Mouse (Mus musculus): ENCODE data around the gene Tshz3. TPM values are rescaled to one million over a fixed set of nuclear protein-coding genes. Genes with fewer than 3 reads are reported as not detected.

The Tshz3 gene
- total and polyA plus RNA-seq, 2 experiments from 2014 or later = 6.7 to 11.1 TPM

DNA sequence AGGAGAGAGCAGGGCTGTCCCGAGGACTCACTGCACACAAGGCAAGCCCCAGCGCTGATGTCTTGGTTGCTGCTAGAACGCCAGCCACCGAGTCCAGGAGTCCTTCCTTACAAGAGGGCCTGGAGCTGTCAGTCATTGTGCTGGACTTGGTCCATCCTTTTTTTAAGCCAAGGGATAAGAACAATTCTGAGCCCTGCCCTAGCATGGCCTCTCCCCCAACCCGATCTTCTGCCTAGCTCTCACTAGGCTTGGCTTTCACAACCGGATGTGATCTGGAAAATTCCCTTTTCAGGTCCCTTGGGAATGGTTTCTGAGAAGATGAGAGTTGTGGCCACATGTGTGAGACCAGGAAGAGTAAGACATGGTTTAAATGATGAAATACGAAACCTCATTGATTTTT lies 34.5 kb upstream of the Tshz3 start:
- Histone ChIP-seq H3K4me1 (ENCODE audit: insufficient read depth, low read length) (no peaks in the 10 kb centered on the region), H3K4me2 (ENCODE audit: low read depth, low read length, poor library complexity, severe bottlenecking) (no peak overlapping the region), H3K36me3 (ENCODE audit: insufficient read depth, low read length) (no peaks in the 10 kb centered on the region), H3K27me3 (ENCODE audit: insufficient read depth, low read length) (no peaks in the 10 kb centered on the region), H3K9ac (replicated peaks; ENCODE audit: low read length, poor library complexity, severe bottlenecking) (no peak overlapping the region), H3K9me3 (ENCODE audit: low read length) (no peaks in the 10 kb centered on the region), H3K27ac (ENCODE audit: low read depth, low read length) (no peak overlapping the region), H3K4me3 (ENCODE audit: low read depth, low read length) (no peak overlapping the region)
- WGBS = 83% methylated on average over 7 of the region's 7 CpGs
- no peak for TF ChIP-seq CTCF (IDR thresholded peaks at IDR 0.05)
- no peak for ATAC-seq (ENCODE audit: low FRiP score)
- DNase-seq (ENCODE audit: low spot score) = no peak

GRCm38 (mm10) chr7:36667767-36668166 lies 30.2 kb upstream of the Tshz3 start:
- Histone ChIP-seq H3K9ac (replicated peaks; ENCODE audit: low read length, poor library complexity, severe bottlenecking) (no peak overlapping the region), H3K27ac (ENCODE audit: low read depth, low read length) (no peak overlapping the region), H3K4me2 (ENCODE audit: low read depth, low read length, poor library complexity, severe bottlenecking) (no peak overlapping the region), H3K4me1 (ENCODE audit: insufficient read depth, low read length) (no peaks in the 10 kb centered on the region), H3K27me3 (ENCODE audit: insufficient read depth, low read length) (no peaks in the 10 kb centered on the region), H3K36me3 (ENCODE audit: insufficient read depth, low read length) (no peaks in the 10 kb centered on the region), H3K9me3 (ENCODE audit: low read length) (no peaks in the 10 kb centered on the region), H3K4me3 (ENCODE audit: low read depth, low read length) (no peak overlapping the region)
- TF ChIP-seq CTCF (IDR thresholded peaks at IDR 0.05) = no peak
- WGBS = 77% methylated on average over 5 of the region's 5 CpGs
- DNase-seq (ENCODE audit: low spot score) (no peak), ATAC-seq (ENCODE audit: low FRiP score) (no peak)

DNA sequence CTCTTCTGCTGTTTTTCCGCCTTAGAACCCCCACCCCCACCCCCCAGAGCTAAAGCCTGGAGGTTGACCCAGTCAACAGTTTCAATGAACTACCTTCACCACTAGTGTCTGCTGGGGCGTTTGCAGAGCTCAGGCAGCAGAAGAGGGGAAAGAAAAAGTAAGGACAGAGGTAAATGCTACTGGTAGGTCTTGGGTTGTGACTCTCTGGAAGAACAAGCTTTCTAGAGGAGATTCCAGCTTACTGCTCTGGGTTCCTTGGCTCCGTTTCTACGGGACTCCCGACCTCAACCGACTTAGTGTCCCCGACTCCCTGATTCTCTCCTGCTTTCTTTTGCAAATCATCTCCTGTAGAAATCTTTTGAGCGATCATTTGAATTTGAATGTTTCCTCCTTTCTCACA lies 19.9 kb upstream of the Tshz3 start:
- peaks cover 10% of the 10 kb centered on the region for H3K27me3 ChIP-seq (ENCODE audit: insufficient read depth, low read length)
- no peaks in the 10 kb centered on the region for H3K9me3 ChIP-seq (ENCODE audit: low read length)
- no peak overlapping the region for H3K4me3 ChIP-seq (ENCODE audit: low read depth, low read length)
- DNase-seq (ENCODE audit: low spot score) = no peak
- H3K36me3 ChIP-seq (ENCODE audit: insufficient read depth, low read length) = no peaks in the 10 kb centered on the region
- no peak overlapping the region for H3K4me2 ChIP-seq (ENCODE audit: low read depth, low read length, poor library complexity, severe bottlenecking)
- no peak for ATAC-seq (ENCODE audit: low FRiP score)
- no peak overlapping the region for H3K27ac ChIP-seq (ENCODE audit: low read depth, low read length)
- WGBS = 16% methylated on average over 8 of the region's 8 CpGs
- TF ChIP-seq CTCF (IDR thresholded peaks at IDR 0.05) = no peak
- H3K9ac ChIP-seq (replicated peaks; ENCODE audit: low read length, poor library complexity, severe bottlenecking) = no peak overlapping the region
- H3K4me1 ChIP-seq (ENCODE audit: insufficient read depth, low read length) = no peaks in the 10 kb centered on the region; the same call in 1 of the 2 replicates

GRCm38 (mm10) chr7:36678510-36678909 lies 19.4 kb upstream of the Tshz3 start:
- no peak overlapping the region for H3K4me3 ChIP-seq (ENCODE audit: low read depth, low read length)
- no peak for TF ChIP-seq CTCF (IDR thresholded peaks at IDR 0.05)
- no peaks in the 10 kb centered on the region for H3K36me3 ChIP-seq (ENCODE audit: insufficient read depth, low read length)
- H3K27me3 ChIP-seq (ENCODE audit: insufficient read depth, low read length) = peaks cover 10% of the 10 kb centered on the region
- no peak for DNase-seq (ENCODE audit: low spot score)
- no peaks in the 10 kb centered on the region for H3K9me3 ChIP-seq (ENCODE audit: low read length)
- H3K27ac ChIP-seq (ENCODE audit: low read depth, low read length) = no peak overlapping the region
- 8% methylated on average over 10 of the region's 10 CpGs for WGBS
- no peak for ATAC-seq (ENCODE audit: low FRiP score)
- H3K4me2 ChIP-seq (ENCODE audit: low read depth, low read length, poor library complexity, severe bottlenecking) = no peak overlapping the region
- H3K4me1 ChIP-seq (ENCODE audit: insufficient read depth, low read length) = no peaks in the 10 kb centered on the region; the same call in 1 of the 2 replicates
- H3K9ac ChIP-seq (replicated peaks; ENCODE audit: low read length, poor library complexity, severe bottlenecking) = no peak overlapping the region

DNA sequence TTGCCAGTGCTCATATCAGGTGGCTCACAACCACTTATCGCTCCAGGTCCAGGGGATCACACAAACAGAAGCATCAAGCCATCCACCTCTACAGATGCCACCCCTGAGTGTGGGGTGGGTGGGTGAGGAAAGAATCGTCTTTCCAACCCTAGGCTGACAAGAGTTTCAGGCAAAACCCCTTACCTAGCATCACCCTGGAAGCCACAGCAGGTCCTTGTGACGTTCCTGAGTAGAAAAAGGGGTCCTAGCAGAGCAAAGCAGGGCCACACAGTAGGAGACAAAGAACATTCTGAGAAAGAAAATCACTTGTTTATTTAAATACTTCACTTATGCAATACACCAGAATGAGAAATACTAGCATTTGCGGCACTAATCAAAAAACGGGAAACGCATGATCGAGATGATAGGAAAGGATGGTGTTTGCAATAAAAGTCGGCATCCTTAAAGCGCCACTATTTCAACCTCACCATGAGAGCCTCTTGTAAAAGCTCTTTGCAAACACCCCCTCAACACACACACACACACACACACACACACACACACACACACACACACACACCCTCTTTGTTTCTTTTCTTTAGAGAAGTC lies 18.8 kb upstream of the Tshz3 start:
- DNase-seq (ENCODE audit: low spot score) (no peak), ATAC-seq (ENCODE audit: low FRiP score) (no peak)
- Histone ChIP-seq H3K9me3 (ENCODE audit: low read length) (no peaks in the 10 kb centered on the region), H3K4me2 (ENCODE audit: low read depth, low read length, poor library complexity, severe bottlenecking) (peak overlapping the region; percentile 50), H3K9ac (replicated peaks; ENCODE audit: low read length, poor library complexity, severe bottlenecking) (no peak overlapping the region), H3K36me3 (ENCODE audit: insufficient read depth, low read length) (no peaks in the 10 kb centered on the region), H3K27ac (ENCODE audit: low read depth, low read length) (no peak overlapping the region), H3K4me3 (ENCODE audit: low read depth, low read length) (peak overlapping the region; percentile 22; the same call in 1 of the 2 replicates), H3K4me1 (ENCODE audit: insufficient read depth, low read length) (no peaks in the 10 kb centered on the region; the same call in 1 of the 2 replicates), H3K27me3 (ENCODE audit: insufficient read depth, low read length) (peaks cover 10% of the 10 kb centered on the region)
- TF ChIP-seq CTCF (IDR thresholded peaks at IDR 0.05) = no peak
- 4% methylated on average over 9 of the region's 9 CpGs for WGBS

- DNase-seq (ENCODE audit: low spot score) = no peak
- no peak for ATAC-seq (ENCODE audit: low FRiP score)
- Histone ChIP-seq H3K9ac (replicated peaks; ENCODE audit: low read length, poor library complexity, severe bottlenecking) (peak overlapping the region; percentile 30; the same call in 1 of the 2 replicates), H3K4me3 (ENCODE audit: low read depth, low read length) (peak overlapping the region; percentile 22), H3K4me1 (ENCODE audit: insufficient read depth, low read length) (no peaks in the 10 kb centered on the region; the same call in 1 of the 2 replicates), H3K4me2 (ENCODE audit: low read depth, low read length, poor library complexity, severe bottlenecking) (peak overlapping the region; percentile 50), H3K9me3 (ENCODE audit: low read length) (no peaks in the 10 kb centered on the region), H3K27me3 (ENCODE audit: insufficient read depth, low read length) (peaks cover 10% of the 10 kb centered on the region), H3K36me3 (ENCODE audit: insufficient read depth, low read length) (no peaks in the 10 kb centered on the region), H3K27ac (ENCODE audit: low read depth, low read length) (no peak overlapping the region)
- 1% methylated on average over 15 of the region's 18 CpGs for WGBS
- TF ChIP-seq CTCF (IDR thresholded peaks at IDR 0.05) = no peak
Measured at GRCm38 (mm10) chr7:36679866-36680458, 18.0 kb upstream of the Tshz3 start.
